Mouse (Mus musculus) kidney, postnatal 25 days (tissue): ENCODE data around the gene Golgb1.

ENCODE experiments used
- DNase-seq, 2 experiments: peaks; one replicate each; pipeline ENCODE4 v3.0.0; 2021; ENCODE audit warnings: mixed read lengths in 2 of 2

Golgb1 gene

DNA sequence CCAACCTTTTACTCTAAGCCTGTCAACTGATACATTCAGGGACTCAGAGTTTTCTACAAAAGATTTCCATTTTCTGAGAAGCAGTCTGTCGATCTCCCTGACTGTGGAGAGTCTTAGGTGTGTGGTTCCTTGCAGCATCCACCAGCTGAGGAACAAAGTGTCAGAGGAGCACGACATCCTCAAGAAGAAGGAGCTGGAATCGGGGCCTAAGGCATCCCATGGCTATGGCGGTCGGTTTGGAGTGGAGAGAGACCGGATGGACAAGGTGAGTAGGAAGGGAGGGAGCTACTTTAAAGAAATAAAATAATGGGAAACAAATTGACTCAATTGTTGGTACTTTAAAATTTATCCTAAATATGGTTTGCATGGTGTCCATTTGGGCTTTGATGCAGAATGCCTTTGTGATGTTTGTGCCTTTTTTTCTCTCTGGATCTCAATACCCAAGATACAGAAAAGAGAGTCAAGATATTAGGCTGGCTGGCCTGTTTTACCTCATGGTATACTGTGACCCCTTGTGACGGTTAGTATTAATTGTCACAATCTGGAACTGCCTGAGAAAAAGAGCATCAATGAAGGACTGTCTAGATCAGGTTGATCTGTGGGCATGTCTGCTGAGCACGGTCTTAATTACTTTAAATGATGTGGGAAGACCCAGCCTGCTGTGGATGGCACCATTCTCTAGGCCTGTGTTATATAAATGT is 71.7 kb downstream of the Golgb1 start:
- DNase-seq, result no peak

- peak in 1 of 2 experiments; percentile 25 for DNase-seq
These were observed 72.8 kb downstream of the Golgb1 start for GRCm38 (mm10) chr16:36947646-36948197.

GRCm38 (mm10) chr16:36949614-36950336 is 74.8 kb downstream of the Golgb1 start:
- no peak for DNase-seq

DNA sequence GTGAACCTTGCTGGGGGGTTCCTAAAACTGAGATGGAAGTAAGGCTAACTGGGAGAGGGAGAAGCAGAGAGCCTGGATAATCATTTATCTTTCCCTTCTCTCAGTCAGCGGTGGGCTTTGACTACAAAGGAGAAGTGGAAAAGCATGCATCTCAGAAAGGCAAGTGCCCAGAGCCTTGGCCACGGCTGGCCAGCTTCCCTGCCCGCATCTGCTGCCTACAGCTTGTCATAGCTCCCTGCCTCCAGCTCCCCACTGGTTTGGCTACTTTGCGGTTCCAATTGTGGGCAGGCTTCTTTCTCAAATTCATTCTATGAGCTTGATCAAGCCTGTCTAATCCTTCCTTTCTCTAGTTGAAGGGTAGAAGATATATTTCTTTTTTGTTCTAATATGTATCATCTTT is 76.1 kb downstream of the Golgb1 start:
- DNase-seq, result peak in 1 of 2 experiments; percentile 54

GRCm38 (mm10) chr16:36955106-36955505 is 80.2 kb downstream of the Golgb1 start:
- no peak for DNase-seq

DNA sequence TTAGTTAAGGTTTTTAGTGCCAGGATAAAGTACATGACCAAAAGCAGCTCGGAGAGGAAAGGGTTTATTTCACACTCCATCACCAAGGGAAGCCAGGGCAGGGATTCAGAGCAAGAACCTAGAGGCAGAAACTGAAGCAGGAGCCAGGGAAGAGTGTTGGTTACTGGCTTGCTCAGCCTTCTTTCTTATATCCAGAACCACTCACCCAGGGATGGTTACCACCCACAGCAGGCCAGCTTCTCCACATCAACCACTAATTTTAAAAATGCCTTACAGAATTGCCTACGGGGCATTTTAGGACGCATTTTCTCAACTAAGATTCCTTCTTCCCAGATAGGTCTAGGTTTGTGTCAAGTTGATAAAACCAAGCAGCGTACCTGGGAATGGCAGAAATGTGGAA is 88.5 kb downstream of the Golgb1 start:
- DNase-seq, result no peak

GRCm38 (mm10) chr16:36979127-36979526 is 104.2 kb downstream of the Golgb1 start:
- no peak for DNase-seq
